Mouse (Mus musculus) spleen, adult 2 months (tissue): ENCODE data around the gene Tram2. TPM values are rescaled to one million over a fixed set of nuclear protein-coding genes. Genes with fewer than 3 reads are reported as not detected.

ENCODE experiments used
- DNase-seq, 2 experiments: peaks; one replicate each; pipeline versions ENCODE4 v3.0.0 to v3.0.0-alpha.2; 2012 to 2021; ENCODE audit warnings: low spot score in 2 of 2, low read depth in 1 of 2
- H3K27ac ChIP-seq: fragments of 200-500 bp; 2 replicates; pipeline ENCODE4 v1.5.1; 2012; ENCODE audit warnings: low read length, inconsistent platforms; ENCODE audit not compliant: insufficient read depth
- H3K27me3 ChIP-seq: fragments of 200-500 bp; 2 replicates; pipeline ENCODE4 v1.6.1; 2012; ENCODE audit warnings: mild to moderate bottlenecking, moderate library complexity, low read length, inconsistent platforms; ENCODE audit not compliant: control insufficient read depth, insufficient read depth
- H3K36me3 ChIP-seq: fragments of 200-500 bp; 2 replicates; pipeline ENCODE4 v1.6.1; 2012; ENCODE audit warnings: mild to moderate bottlenecking, low read length, inconsistent platforms; ENCODE audit not compliant: control insufficient read depth, insufficient read depth
- H3K4me1 ChIP-seq: fragments of 200-500 bp; 2 replicates; pipeline ENCODE4 v1.6.1; 2011; ENCODE audit warnings: inconsistent platforms; ENCODE audit not compliant: control insufficient read depth, insufficient read depth, insufficient read length
- H3K4me3 ChIP-seq: fragments of 200-500 bp; 2 replicates; pipeline ENCODE4 v1.5.1; 2011; ENCODE audit warnings: mild to moderate bottlenecking, inconsistent platforms; ENCODE audit not compliant: insufficient read depth, insufficient read length; ENCODE audit errors: extremely low read depth
- CTCF ChIP-seq: fragments of 200-500 bp; IDR thresholded peaks from 2 replicates; pipeline ENCODE4 v1.5.1; 2011; ENCODE audit warnings: mild to moderate bottlenecking, inconsistent platforms; ENCODE audit not compliant: insufficient read depth, insufficient read length, insufficient replicate concordance; ENCODE audit errors: extremely low read depth
- POLR2A ChIP-seq: fragments of 200-500 bp; IDR thresholded peaks from 2 replicates; pipeline ENCODE4 v1.6.1; 2011; ENCODE audit warnings: low read depth, low read length, inconsistent platforms
- WGBS: fragments of 180-500 bp; shearing (Covaris S2); methylation state at CpG from one replicate; pipeline ENCODE4 v1.1.7; 2018; 5-methylcytosine and 5-hydroxymethylcytosine counted together
- polyA plus RNA-seq: library from polyadenylated mRNA; depleted of rRNA; stranded (reverse); fragments of >200 nt; gene quantifications from 2 replicates; pipeline ENCODE4 v1.2.3, GENCODE M21; 2012

The Tram2 gene
- polyA plus RNA-seq, 1 experiment = 5.5 TPM

- Histone ChIP-seq H3K27me3 (no peaks in the 10 kb centered on the region), H3K36me3 (peaks cover 26% of the 10 kb centered on the region), H3K4me3 (no peak overlapping the region), H3K27ac (no peak overlapping the region), H3K4me1 (no peaks in the 10 kb centered on the region)
- no peak for TF ChIP-seq CTCF
- TF ChIP-seq POLR2A = no peak
- 91% methylated on average over 14 of the region's 14 CpGs for WGBS
- DNase-seq = no peak
Observed at GRCm38 (mm10) chr1:21002246-21003142, 76.5 kb downstream of the Tram2 start.

DNA sequence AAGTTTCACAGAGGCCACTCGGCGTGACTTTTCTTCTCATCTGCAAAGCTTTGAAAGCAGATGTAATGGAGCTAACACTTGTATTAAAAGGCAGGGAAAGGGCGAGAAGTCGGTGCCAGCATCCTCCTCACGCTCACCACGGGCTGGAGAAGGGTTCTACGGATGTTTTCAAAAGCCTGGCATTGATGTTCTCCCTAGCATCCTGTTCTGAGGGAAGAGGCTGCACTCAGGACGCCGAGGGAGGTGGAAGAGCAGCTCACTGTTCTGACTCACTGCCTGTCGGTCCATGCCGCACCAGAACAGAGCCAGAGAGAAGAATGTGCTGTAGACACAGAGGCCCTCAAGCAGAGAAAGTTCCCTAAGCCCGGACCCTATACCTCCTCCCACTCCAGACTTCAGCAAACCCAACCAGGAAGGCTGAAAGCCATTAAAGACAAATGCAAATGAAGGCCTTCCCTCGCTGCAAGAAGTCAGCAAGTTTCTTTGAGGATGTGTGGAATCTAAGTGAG, 81.1 kb downstream of the Tram2 start:
- DNase-seq = no peak
- H3K27me3 ChIP-seq = no peaks in the 10 kb centered on the region
- no peak overlapping the region for H3K4me3 ChIP-seq
- no peak for TF ChIP-seq POLR2A
- H3K4me1 ChIP-seq = no peaks in the 10 kb centered on the region; the same call in 1 of the 2 replicates
- H3K36me3 ChIP-seq = peaks cover 11% of the 10 kb centered on the region
- 77% methylated on average over 13 of the region's 13 CpGs for WGBS
- H3K27ac ChIP-seq = no peak overlapping the region

GRCm38 (mm10) chr1:20997328-20997689, 81.7 kb downstream of the Tram2 start:
- TF ChIP-seq CTCF (no peak), POLR2A (no peak)
- Histone ChIP-seq H3K4me3 (no peak overlapping the region), H3K27me3 (no peaks in the 10 kb centered on the region), H3K36me3 (peaks cover 6% of the 10 kb centered on the region; the same call in 1 of the 2 replicates), H3K27ac (no peak overlapping the region), H3K4me1 (no peaks in the 10 kb centered on the region; the same call in 1 of the 2 replicates)
- no peak for DNase-seq
- WGBS = 86% methylated on average over 2 of the region's 2 CpGs

- Histone ChIP-seq H3K36me3 (peaks cover 6% of the 10 kb centered on the region; the same call in 1 of the 2 replicates), H3K4me3 (no peak overlapping the region)
- WGBS = 87% methylated on average over 17 of the region's 17 CpGs
Observed at GRCm38 (mm10) chr1:20996603-20997327, 82.3 kb downstream of the Tram2 start.

GRCm38 (mm10) chr1:20995331-20995986, 83.6 kb downstream of the Tram2 start:
- 0 out of 2 replicates have a peak, but pooled peaks cover 4% of the 10 kb centered on the region for H3K36me3 ChIP-seq
- no peak overlapping the region for H3K4me3 ChIP-seq
- H3K4me1 ChIP-seq = no peaks in the 10 kb centered on the region; the same call in 1 of the 2 replicates
- no peak for TF ChIP-seq CTCF
- TF ChIP-seq POLR2A = no peak
- WGBS = 22% methylated on average over 7 of the region's 7 CpGs
- no peaks in the 10 kb centered on the region for H3K27me3 ChIP-seq
- H3K27ac ChIP-seq = no peak overlapping the region
- DNase-seq = no peak

More at GRCm38 (mm10) chr1:20996603-20997327, 82.3 kb downstream of the Tram2 start:
- H3K27me3 ChIP-seq = no peaks in the 10 kb centered on the region
- no peak for DNase-seq
- no peak for TF ChIP-seq CTCF
- no peak for TF ChIP-seq POLR2A
- no peak overlapping the region for H3K27ac ChIP-seq
- no peaks in the 10 kb centered on the region; the same call in 1 of the 2 replicates for H3K4me1 ChIP-seq

- Histone ChIP-seq H3K27me3 (no peaks in the 10 kb centered on the region), H3K36me3 (no peaks in the 10 kb centered on the region), H3K27ac (no peak overlapping the region), H3K4me3 (no peak overlapping the region), H3K4me1 (no peaks in the 10 kb centered on the region; the same call in 1 of the 2 replicates)
- TF ChIP-seq POLR2A (no peak), CTCF (no peak)
- no peak for DNase-seq
- WGBS = 81% methylated on average over 5 of the region's 5 CpGs
Observed at GRCm38 (mm10) chr1:20994338-20994737, 84.7 kb downstream of the Tram2 start.
